8 mouse cellular contexts compared by ENCODE assay signal in the genomic region with DNA sequence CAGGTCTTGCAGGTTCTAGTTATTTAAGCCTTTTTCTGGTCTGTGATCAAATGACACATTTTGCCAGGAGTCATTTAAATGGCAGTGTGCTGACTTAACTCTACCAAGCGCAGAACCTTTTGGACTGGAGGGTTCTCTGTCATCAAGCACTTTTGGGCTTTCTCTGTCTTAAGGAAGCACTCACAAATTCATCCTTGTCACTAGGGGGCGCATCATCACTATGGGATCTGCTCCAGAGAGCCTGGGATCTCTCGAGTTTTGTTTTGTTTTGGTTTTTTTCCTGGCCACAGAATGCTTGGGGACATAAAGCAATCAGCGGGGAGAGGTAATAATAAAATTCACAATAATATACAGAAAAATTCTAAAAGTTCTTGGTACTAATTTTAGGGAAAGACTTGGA.
DNase-seq lines count a peak whose midpoint lies in the region; ATAC-seq lines count a peak whose summit lies in the region.

No protein-coding gene starts in this region.

- ATAC-seq in erythroid progenitor cell, adult 5-6 weeks (replicated peaks; ENCODE audit: low FRiP score, poor library complexity, severe bottlenecking), result 0 out of 2 replicates have a peak, but pooled peaks have one; percentile 33

- H3K27me3 ChIP-seq in splenic B cell, adult 2 months (ENCODE audit: control insufficient read depth, insufficient read depth, low read length, poor library complexity, severe bottlenecking), result no peaks in the 10 kb centered on the region

- intact Hi-C loops in gastrocnemius, postnatal 14 days (cut with DNase I; ENCODE audit: low total_unique reads), result loop anchor here (10.0 kb wide), 1 partner anchor 130 kb away; no protein-coding TSS in a partner anchor

- peak; percentile 30 for DNase-seq in gastrocnemius, postnatal 14 days
- DNase-seq in gastrocnemius, postnatal 25 days, result no peak
- DNase-seq in A20 (ENCODE audit: low read depth, low spot score), result peak; percentile 39
- DNase-seq in brain, adult 2 months (ENCODE audit: low read depth, low spot score), result peak; percentile 87
- DNase-seq in kidney, postnatal 10 days, result peak; percentile 81
- DNase-seq in lung, postnatal 25 days (ENCODE audit: low spot score), result peak; percentile 23
- peak; percentile 38 for DNase-seq in splenic B cell, adult 2 months (ENCODE audit: low read depth, low spot score)

- no peaks in the 10 kb centered on the region for H3K36me3 ChIP-seq in splenic B cell, adult 2 months (ENCODE audit: control insufficient read depth, insufficient read depth, low read length, poor library complexity, severe bottlenecking)
